Mouse (Mus musculus) lung, postnatal 25 days (tissue): ENCODE results near the gene Atat1.

Experiments
- DNase-seq: peaks from one replicate; pipeline ENCODE4 v3.0.0; 2022; ENCODE audit warnings: low spot score

Gene Atat1

DNA sequence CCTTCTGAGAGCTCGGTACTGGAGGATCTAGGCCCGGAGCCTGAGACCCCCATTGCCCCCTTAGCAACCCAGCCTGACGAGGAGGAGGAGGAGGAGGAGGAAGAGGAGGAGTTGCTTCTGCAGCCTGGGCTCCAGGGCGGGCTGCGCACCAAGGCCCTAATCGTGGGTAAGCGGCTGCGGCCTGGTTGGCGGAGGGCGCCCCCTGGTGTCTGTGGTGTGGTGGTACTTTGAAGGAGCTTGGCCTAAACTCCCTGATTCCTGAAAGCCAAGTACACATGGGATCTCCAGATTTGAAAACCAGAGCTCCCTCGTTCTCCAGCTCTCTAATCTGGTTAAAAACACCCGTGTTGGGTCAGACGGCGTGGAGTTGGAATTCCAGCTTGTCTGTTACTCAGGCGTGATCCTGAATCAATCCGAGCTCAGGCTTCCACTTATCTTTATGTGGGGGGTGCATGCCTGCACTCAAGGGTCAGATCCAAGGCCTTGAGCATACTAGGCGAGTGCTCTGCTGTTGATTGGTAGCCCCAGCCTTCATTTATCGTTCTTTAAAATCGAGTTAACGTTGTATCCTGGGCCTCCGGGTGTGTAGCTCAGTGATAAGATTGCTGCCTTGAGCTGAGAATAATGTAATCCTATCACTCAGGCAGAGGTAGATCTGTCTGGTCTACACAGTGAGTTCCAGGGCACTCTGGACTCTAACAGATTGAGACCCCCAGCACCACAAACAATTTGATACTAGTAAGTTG lies 35.9 kb downstream of the Atat1 start:
- peak; percentile 88 for DNase-seq

DNA sequence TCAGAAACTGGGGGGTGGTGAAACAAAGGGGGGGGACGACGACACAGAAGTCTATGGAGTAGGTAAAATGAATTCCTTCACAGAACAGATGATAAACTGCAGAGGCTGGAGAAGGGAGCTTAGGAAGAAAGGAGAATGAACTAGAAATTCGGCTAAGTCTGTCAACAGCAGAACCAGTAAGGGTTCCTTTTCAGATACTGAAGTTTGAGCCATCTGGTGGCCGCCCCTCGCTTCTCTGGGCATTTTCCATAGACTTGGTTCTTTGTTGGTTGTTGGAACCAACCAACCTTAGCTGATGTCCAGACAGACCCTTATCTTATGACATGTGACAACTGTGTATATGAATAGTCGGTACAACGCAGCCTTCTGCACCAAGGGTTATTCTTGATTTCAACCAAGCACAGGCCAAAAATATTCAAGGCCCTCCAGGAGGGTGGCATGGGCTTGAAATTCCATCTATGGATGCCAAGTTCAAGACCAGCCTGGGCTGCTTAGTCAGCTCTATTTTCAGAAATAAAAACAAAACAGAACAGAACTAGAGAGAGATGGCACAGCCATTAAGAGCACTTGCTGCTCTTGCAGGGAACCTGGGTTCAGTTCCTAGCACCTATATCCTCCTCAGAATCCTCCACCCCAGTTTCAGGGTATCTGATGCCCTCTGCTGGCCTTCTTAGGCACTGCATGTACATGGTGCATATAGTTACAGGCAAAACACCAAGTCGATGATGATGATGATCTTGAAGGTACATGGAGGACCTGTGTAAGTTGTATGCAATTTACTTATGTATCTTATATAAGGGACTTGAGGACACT lies 38.8 kb downstream of the Atat1 start:
- peak; percentile 23 for DNase-seq

DNA sequence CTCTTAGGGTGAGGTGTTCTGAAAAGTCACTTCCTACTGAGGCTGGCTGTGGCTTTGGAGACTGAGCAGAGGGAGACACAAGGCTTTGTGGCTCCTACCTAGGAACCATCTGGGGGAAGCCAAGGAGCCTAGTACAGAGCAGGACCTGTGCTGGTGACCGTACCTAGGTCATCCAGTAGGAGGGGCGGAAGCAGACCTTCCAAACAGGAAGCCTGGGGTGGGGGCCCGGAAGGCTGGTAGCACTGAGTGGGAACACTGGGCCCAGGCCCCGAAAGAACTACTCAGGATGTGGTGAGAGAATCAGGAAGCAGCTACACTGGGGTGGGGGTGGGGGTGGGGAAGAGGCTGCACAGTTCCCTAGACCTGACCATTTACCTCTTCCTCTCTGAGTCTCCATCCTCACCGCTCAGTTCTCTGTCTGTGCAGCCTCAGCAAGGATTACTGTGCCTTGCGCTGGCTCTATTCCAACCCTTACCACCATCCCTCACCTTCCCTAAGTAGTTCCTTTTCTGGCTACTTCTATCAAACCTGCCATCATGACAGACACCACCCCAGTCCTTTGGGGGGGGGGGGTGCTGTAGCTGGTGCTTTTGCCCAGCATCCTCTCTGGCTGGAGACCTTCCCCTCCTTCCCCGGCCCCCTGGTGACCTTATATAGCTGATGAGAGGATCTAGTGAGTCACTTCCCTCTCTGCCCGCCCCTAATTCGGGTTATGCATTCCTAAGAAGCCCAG lies 39.6 kb downstream of the Atat1 start:
- DNase-seq = peak; percentile 89

DNA sequence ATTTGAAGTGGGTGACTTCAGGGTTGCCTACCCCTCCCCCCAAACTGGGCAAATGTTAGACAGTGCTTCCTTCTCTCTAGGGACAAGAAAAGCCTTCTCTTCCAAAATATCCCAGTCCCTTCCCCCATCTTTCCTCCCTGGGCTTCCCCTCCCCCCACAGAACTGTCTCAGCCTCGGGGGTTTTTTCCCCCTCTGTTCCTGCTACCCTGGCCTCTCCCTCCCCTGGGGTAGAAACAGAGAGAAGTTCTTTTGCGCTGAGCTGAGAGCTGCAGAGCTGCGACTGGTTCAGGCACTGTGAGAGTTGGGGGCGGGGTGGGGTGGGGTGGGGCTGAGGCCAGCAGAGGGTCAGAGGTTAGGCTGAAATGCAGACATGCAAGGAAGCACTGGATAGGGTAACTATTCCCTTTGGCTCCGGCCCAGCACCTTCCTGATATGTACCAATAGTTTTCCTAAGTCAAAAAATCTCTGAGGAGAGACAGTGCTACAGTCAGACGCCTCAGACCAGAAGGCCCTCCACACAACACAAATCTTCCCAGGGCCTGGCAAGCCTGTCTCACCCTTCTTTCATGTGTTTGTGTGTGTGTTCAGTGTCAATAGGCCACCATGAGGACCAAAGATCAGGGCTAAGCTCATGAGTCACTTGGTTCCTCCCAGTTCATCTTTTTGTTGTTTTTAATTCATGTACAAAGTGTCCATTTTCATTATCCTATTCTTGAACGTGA lies 40.4 kb downstream of the Atat1 start:
- peak; percentile 42 for DNase-seq

DNA sequence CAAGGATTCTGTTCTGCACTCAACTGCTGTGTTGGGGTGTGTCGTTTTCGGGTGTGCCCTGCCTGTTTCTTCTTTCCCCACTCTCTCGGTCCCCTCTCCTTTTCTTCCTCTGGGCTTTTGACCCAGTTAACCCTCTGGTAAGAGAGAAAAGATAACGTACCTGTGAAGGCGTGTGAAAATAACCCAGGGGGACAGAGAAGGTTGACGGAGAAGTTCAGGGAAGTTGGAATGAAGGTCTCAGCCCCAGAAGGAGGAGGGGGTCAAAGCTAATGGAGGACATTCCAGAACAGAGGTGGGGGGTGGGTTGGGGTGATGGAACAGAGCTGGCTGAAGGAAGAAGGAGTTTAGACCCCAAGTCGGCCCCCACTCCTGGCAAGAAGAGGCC lies 40.9 kb downstream of the Atat1 start:
- no peak for DNase-seq

DNA sequence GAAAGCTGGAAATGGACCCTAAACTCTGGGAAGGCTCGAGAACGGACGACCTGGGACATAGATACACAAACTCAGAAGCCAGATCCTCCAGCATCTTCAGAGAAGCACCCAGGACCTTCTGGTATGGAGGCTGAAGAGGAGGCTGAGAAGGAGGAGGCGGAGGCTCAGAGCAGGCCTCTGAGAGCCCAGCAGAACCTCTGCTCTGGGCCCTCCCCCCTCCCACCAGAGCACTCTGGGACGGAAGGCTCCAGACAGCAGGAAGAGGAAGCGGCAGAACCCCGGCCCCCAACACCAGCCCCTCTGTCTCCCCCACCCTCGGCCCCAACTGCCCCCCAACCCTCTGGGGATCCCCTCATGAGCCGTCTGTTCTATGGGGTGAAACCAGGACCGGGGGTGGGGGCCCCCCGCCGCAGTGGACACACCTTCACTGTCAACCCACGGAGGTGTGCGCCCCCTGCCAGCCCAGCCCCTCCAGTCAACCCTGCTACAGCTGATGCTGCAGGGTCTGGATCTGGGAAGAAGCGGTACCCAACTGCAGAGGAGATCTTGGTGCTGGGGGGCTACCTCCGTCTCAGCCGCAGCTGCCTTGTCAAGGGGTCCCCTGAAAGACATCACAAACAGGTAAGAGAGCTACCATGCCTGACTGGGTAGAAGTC lies 41.6 kb downstream of the Atat1 start:
- DNase-seq = peak; percentile 70

DNA sequence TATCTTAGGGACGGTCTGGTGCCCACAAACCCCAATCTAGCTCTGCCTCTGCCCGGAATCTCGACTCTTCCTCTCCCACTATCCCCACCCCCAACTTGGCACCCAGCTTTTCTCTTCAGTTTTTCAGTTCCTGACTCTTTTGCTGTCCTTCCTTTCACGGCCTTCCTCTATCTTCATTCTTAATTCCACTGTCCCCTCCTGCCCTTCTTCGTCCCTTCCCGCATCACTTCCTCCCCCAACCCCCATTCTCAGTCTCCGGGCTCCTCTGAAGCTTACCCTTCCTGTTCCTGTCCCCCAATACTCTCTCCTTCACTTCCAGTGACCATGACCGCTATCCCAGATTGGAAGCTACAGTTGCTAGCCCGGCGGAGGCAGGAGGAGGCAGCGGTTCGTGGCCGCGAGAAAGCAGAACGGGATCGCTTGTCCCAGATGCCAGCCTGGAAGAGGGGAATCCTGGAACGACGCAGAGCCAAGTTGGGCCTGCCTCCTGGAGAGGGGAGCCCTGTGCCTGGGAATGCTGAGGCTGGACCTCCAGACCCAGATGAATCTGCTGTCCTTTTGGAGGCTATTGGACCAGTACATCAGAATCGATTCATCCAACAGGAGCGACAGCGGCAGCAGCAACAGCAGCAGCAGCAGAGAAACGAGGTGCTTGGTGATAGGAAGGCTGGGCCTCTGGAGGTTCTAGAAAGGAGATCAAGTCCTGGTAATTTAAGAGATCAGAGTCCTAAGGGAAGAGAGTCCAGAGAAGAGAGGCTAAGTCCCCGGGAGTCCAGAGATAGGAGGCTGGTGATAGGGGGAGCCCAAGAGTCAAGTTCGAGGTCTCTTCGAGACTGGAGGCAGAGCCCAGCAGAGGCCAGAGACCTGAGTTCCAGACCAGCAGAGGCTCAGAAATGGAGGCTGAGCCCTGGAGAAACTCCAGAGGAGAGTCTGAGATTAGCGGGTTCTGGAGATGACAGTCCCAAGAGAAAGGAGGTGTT lies 42.7 kb downstream of the Atat1 start:
- DNase-seq = peak; percentile 71

DNA sequence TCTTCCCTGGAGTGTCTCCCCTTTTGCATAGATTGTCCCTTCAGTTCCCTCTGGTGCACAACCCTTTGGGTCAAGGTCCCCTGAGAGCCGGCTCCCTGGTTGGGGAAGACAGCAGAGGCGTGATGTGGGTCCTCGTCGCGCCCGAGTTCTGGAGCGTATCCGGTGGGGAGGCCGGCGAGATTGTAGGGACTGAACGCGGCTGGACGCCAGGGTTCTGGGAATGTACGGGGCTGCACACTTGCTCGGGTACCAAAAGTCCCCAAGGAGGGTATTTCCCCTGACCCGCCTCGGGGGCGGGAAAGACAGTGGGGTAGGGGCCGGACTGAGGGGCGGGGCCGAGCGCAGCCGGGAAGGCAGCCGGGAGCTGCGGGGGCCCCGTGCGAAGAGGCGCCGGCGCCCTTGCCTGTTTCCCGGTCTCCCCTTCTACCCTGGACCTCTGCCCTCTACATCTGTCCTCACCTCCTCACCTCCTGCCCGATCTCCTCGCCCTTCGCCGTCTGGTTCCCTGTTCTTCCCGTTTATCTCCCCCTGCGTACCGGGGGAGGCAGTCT lies 43.5 kb downstream of the Atat1 start:
- peak; percentile 65 for DNase-seq

DNA sequence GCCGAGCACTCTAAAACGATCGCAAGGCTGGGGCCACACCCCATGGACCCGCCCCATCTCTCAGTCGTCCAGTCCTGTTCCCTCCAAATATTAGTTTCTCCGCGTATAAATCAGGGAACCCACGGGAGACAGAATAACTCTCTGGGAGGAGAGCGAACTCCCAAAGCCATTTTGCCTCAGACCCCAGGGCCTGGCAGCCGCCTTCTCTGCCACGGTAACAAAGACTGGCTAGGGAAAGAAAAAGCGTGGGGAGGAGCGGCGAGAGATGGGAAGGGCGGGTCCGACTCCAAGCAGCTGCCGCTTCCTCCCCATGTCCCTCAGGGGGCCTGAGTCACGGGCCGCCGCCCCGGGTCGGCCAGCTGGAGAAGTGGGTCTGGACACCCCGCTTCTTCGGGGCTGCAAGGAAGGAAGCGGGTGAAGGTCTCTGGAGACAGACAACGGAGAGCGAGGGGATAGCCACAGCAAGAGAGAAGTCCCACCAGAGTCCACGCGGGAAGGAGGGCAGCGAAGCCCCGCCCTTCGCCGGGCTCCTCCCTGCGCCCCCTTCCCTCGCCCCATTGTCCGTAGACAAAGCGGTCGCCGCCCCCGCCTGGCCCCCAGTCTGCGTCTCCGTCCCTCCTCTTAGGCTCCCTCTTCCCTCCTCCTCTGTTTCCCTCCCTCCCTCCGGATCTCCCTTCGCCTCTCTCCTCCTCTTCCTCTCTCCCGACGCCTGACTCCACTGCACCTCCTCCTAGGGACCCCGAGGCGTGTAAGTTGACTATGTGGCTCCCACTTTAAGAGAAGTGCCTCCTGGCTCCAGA lies 44.2 kb downstream of the Atat1 start, which contains the start of gene Ppp1r18:
Gene Ppp1r18, plus strand, starts transcription at position 113 of the 800 bp plus-strand sequence.
- peak; percentile 69 for DNase-seq

DNA sequence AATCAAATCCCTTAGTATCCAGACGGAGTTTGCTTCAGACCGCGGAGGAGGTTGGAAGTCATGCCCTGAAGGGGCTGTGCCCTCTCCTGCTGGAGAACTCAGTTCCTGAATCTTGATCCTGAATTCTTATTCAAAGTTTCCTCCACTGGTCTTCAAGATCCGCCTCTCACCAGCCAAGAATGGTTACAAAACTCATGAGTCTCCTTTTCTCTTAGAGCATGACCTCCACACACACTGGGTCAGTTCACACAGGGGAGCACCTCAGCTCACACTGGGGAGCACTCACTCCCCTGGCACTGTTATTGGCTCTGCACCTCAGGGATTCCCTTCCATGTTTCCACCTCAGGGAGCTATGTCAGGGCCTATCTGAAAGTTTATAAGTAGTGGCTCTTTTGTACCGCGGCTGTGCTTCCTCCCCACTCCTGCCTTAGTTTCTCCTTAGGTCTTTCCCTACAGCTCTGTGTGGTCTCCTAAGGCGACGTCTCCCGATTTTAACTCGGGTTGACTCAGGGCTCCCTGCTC lies 45.0 kb downstream of the Atat1 start:
- DNase-seq = peak; percentile 2

DNA sequence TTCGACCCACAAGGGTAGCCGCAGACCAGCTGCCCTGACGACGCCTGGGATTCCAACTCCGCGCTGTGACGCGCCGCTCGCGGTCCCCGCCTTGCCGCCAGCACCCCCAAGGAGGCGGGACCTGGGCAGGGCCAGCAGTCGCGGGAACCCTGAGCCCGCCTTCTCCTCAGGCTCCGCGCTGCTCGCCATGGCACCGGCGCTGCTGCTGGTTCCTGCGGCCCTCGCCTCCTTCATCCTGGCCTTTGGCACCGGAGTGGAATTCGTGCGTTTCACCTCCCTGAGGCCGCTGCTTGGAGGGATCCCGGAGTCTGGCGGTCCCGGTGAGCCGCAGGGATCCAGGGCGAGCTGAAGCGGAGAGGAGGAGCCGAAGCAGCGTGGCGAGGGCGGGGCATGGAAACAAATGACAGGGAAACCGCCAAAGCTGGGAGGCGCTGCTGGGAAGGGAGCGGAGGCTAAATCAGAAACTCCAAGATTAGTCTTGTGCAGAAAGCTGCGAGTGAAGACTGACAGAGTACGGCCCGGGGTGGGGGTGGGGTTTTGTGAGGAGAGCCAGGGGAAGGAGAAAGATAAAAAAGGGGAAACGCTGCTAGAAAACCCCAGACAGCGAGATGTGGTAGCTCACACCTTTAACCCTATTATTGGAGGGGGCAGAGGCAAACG lies 48.5 kb downstream of the Atat1 start, which contains the start of gene Nrm:
Gene Nrm, plus strand, starts transcription at position 121 of the 660 bp plus-strand sequence.
- DNase-seq = peak; percentile 93

DNA sequence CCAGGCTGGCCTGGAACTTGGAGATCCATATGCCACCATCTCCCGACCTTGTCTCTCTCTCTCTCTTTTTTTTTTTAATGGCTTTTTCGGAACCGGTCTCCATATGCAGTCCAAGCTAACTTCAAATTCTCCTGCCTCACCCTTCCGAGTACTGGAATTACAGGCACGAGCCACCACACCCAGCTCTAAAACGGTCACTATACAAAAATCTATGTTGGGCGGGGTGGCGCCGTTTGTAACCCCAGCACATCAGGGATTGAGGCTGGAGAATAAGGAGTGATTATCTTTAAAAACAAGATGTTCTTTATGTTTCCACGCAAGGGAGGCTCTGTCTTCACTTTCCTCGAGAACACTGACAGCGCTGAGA lies 49.1 kb downstream of the Atat1 start:
- DNase-seq = no peak

DNA sequence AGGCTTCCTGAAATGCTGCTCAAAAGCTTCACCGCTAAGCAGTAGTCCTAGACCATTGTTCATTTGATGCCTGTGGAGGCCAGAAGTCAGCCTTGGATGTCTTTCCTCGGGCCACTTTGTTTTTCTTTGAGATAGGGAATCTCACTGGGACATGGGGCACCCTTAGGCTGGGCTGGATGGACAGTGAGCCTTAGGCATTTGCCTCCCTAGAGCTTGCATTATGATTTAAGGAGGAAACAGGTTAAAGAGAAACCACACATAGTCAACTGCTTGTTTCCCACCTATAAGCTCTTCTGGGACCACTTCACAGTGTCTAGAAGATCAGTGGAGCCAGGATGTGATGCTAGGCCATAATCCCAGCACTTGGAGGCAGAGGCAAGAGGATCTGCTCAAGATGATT lies 50.0 kb downstream of the Atat1 start:
- no peak for DNase-seq

DNA sequence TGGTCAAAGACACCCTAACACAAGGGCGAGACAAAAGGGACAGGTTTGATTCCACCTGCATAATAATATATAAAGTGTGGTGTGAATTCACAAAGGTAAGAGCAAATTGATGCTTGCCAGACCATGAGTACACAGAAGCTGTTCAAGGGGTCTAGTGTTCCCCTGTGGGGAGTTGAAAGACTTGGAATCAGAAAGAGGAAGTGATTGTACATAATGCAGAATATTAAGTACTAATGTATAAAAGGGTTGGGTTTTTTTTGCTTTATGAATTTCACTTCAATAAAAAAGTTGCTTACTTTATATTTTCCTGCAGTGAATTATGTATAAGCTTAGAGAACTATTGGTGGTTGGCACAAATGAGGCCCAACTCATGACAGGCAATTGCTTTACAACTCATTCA lies 50.5 kb downstream of the Atat1 start:
- DNase-seq = no peak

DNA sequence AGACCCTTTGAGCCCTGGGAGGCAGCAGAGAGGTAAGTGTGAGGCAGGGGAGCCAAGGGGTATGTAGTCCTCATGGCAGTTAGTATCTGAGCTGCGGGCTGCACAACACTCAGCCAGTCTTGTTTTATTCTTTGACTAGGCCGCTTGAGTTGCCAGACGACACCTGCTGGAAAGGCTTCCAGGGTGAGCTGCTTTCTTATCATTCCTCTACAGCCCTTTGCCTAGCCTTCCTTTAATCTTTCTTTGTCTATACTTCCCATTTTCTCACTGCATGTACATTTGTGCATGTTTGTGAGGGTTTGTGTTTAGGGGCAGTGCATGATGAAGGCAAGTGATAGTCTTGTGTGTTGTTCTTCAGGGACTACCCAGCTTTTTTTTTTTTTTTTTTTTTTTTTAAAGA lies 58.9 kb downstream of the Atat1 start:
- no peak for DNase-seq

DNA sequence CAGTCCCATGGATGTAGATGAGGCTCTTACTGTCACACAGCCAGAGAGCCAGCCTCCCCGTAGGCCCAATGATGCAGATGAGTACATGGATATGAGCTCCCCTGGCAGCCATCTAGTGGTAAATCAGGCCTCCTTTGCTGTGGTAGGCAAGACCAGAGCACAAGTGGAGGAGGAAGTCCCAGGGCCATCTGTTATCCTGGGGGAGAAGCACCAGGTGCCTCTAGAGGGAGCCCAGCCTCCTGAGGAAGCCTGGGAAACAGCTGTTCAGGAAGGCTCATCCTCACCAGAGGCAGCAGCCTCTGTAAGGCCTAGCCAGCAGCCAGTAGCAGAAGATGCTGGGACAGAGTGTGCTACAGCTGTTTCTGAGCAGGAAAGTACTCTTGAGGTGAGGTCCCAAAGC lies 61.8 kb downstream of the Atat1 start:
- no peak for DNase-seq
